Mouse (Mus musculus): ENCODE measurements around the gene Trmt6. TPM values are rescaled to one million over a fixed set of nuclear protein-coding genes. Genes with fewer than 3 reads are reported as not detected.
A peak's percentile ranks its signal among the peaks of the same experiment; 100 is the strongest.

Trmt6 gene
- polyA plus RNA-seq (2012; rRNA removed) = 5.6 and 6.7 TPM in 2 replicates

- DNase-seq (ENCODE audit: low read depth) = peak; percentile 65
Observed at GRCm38 (mm10) chr2:132815608-132816314, at the start of gene Trmt6, which contains the start of gene Mcm8. TSS of gene Trmt6 (minus strand) at chr2:132816055. TSS of gene Mcm8 (plus strand) at chr2:132816141.

DNA sequence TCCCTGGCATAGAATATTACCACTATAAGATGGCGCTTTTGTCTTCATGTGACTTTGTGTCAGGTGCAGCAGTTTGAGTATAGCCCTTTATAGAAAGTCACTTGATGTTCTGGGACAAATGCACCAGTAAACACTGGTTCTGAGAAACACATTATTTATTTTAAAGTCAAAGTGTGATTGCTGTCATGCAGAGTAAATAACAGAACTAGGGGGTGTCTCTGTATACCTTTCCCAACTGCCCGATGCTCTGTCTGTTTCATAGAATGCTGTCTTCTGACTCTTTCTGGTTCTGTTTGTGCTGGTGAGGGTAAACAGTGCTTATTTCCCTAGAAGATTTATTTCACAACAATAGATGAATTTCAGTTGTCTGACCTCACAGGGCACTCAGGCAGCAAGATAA is 47.5 kb upstream of the Trmt6 start:
- DNase-seq (ENCODE audit: low read depth) = no peak

DNA sequence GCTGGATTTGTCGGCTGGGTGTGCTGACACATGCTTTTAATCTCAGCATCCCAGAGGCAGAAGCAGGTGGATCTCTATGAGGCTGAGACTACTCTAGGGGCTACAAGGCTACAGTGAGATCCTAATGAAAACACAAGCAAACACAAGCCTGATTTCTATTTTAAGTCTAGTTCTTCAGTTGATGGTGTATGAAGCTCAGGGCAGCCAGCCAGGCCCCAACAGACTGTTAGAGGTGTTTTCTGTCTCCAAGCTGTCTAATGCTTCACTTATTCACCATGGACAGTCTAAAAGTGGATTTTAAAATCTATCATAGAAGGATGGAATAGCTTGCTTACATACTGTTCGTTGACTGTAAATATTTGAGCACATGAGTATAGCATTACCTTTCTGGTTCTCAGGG is 45.6 kb upstream of the Trmt6 start:
- DNase-seq (ENCODE audit: low read depth) = no peak

GRCm38 (mm10) chr2:132860435-132860834 is 44.6 kb upstream of the Trmt6 start:
- DNase-seq (ENCODE audit: low read depth) = no peak

DNA sequence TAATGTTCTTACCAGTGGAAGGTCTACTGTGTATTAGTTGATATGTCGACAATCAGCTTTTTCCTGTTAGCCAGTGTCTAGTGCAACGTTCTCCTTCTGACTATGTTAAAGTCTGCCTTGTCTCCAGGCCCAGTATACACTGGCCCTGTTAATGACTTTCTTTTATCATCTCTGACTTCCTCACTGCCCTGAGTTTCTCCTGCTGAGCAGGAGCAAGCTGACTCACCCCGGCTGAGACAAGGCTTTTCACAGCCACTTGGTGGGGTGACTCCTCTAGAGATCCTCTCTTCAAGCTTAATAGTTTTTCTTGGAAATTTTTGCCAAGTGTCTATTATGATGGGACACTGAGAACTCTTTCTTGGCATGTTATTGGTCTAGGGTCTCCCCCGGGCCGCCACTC is 40.5 kb upstream of the Trmt6 start:
- DNase-seq (ENCODE audit: low read depth) = no peak

DNA sequence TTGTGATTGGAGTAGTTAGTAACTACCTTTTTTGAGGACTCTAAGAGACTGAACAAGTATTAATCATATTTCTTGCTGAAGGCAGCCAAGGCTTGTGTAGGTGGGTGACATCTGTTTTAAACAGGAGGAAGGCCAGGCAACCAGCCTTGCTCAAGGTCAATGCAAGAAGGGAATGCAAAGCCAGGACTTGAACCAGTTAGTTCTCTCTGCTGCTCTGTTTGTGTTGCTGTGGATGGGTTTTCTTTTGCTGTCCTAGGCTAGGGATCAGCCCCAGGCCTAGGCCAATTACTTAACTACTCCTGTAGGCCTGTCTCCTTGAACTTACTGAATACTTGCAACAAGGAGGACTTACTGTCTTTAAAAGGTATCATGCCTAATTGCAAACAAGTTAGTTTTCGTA is 37.2 kb upstream of the Trmt6 start:
- no peak for DNase-seq (ENCODE audit: low read depth)

DNA sequence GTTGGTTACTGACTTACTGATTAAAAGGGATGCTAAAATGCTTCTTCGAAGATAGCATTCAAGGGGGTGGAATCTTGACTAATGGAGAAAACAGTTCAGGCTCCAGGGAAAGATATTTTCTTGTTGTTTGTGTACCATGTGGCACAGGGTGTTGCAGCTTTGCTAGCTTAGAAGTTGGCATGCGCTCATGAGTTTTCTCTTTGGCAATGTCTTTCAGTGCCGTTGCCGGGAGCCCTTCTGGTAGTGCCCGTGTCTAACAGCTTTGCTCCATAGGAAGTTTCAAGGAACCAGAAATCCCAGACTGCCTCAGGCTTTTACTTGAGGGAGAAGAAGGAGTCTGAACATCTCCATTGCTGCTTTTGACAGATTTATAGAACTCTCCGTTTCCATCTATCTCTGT is 33.3 kb upstream of the Trmt6 start:
- DNase-seq (ENCODE audit: low read depth) = no peak

DNA sequence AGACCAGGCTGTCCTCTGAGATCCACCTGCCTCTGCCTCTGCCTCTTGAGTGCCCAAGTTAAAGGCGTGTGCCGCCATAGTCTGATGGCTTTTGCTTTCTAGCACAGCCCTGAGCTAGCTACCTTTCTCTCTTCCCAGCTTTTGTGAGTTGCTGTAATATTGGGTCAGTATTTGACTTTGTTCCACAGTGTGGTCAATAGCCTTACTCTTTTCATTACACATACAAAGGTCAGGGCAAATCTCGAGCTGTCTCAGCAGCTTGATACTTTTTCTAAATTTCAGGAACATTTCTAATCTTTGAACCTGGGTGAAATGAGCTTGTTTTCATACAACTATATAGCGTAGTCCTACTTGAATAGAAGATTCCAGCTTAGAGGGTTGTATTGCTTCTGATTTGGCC is 32.5 kb upstream of the Trmt6 start:
- DNase-seq (ENCODE audit: low read depth) = no peak

DNA sequence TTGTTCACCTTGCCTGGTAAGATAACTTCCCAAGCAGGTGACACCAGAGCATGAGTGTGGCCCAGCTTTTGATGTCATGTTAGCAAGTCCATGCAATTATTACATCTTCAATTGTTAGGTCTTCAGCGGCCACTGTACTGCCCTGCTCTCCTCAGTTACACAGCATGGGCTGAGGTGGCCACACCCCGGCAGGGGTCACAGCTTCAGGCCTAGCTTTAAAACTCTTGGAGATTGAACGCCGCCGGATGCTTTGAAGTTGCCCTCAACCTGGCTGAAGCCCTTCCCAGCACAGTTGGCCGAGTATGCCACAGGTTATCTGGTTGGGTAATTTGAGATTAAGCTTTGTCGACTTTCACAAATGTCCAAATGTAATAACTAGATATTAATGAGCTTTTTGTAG is 31.7 kb upstream of the Trmt6 start:
- no peak for DNase-seq (ENCODE audit: low read depth)

- peak; percentile 31 for DNase-seq (ENCODE audit: low read depth)
Observed at GRCm38 (mm10) chr2:132846407-132847358, 30.8 kb upstream of the Trmt6 start, which contains the start of gene Crls1. TSS of gene Crls1 (plus strand) at chr2:132846666.

DNA sequence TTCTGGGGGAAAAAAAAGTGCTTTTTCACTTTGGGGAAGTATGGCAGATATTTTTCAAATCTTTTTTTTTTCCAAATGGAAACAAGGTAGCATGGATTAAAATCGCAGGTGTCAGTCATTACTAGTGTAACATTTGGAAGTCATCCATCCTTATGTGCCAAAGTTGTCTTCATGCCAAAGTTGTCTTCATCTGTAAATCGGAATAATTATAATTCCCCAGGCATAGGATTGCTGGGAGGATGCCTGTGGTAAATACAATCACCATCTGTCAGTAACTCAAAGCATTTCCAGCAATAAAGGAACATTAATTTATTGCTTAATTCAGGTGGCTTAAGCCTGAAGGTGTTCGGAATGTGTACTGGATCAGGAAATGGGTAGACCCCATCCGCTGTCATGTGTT is 25.2 kb upstream of the Trmt6 start:
- no peak for DNase-seq (ENCODE audit: low read depth)

DNA sequence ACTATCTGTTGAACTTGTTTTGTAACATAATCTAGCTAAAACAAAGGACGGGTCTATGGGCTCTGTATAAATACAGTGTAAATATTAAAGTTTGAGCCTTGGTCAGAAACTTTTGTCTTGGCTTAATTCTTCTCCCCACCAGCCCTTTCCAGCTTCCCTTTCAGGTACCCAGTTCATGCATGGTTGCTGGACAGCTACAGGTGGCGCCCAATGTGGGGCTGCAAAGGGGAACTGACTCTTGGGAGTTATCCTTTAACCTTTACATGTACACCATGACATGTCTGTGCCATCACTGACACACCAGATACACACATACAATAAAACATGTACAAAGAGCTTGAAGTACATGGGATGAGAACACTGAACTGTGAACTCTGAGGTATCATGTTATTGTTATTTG is 12.9 kb downstream of the Trmt6 start:
- DNase-seq (ENCODE audit: low read depth) = no peak

- no peak for DNase-seq (ENCODE audit: low read depth)
Observed at GRCm38 (mm10) chr2:132794204-132794586, 21.7 kb downstream of the Trmt6 start.

DNA sequence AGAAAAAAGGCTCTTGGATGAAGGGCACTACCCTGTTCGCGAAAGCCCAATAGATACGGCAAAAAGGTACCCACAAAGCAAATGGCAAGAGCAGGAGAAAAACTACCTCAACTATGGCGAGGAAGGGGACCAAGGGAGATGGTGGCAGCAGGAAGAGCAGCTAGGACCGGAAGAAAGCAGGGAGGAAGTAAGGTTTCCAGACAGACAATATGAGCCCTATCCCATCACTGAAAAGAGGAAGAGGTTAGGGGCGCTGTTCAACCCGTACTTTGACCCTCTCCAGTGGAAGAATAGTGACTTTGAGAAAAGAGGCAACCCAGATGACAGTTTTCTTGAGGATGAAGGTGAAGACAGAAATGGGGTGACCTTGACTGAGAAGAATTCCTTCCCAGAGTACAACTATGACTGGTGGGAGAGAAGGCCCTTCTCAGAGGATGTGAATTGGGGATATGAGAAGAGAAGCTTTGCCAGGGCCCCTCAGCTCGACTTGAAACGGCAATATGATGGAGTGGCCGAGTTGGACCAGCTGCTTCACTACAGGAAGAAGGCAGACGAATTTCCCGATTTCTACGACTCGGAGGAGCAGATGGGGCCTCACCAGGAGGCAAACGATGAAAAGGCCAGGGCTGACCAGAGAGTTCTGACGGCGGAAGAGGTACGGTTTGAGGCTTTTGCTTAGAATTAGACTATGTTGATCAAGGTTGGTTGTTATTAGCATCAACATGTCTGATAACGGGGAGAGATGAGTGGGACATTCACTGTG is 22.2 kb downstream of the Trmt6 start:
- no peak for DNase-seq (ENCODE audit: low read depth)

GRCm38 (mm10) chr2:132784039-132784438 is 31.8 kb downstream of the Trmt6 start:
- no peak for DNase-seq (ENCODE audit: low read depth)

DNA sequence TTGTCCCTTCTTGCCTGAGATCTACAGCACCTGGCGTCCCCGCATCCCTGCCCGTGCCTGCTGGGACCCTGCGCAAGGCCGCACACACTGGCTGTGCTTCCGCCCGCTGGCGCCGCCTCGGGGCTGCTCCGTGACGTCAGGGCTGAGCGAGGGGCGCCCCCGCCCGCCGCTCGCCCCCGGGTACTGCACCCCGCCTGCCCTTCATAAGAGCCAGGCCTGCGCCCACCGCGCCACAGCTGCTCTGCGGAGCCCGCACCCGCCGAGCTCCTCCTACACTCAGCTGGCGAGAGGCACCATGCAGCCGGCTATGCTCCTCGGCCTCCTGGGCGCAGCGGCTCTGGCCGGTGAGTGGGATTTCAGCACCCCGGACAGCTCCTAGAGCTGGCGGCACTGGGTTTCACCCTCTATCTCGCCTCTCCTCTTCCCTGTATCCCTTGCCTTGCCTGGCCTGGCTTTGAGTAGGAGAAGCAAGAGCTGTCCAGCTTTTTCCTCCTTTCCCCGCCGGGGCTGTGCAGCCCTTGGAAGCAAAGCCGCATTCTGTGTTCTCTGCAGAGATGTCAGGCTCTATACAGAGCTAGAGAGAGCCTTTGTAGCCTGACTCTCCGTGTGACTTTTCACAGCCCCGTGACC is 34.3 kb downstream of the Trmt6 start:
- DNase-seq (ENCODE audit: low read depth) = peak; percentile 3

GRCm38 (mm10) chr2:132780978-132781377 is 34.9 kb downstream of the Trmt6 start, which contains the start of gene Chgb:
TSS of gene Chgb (plus strand) at chr2:132781278.
- no peak for DNase-seq (ENCODE audit: low read depth)

- no peak for DNase-seq (ENCODE audit: low read depth)
Observed at GRCm38 (mm10) chr2:132770822-132771221, 45.0 kb downstream of the Trmt6 start.

DNA sequence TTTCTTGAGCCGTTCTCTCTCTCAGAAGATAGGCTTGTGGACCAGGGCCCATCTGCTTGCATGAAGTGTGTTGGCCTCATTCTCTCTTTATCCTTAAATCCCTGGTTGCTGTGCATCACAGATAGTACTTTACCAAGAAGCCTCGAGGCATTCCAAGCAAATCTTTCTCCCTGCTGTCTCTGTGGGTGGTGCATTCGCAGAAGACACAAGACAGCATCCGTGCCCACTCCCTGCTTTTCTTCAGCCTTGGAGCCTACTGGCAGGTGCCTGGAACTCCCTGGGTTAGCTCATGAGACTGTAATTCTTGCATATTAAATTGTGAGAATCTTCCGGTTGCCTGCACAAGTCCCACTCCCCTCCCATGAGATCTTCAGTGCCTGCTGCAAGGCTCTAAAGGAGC is 57.9 kb downstream of the Trmt6 start:
- no peak for DNase-seq (ENCODE audit: low read depth)

Measured in gonadal fat pad, adult 2 months (tissue).